Comparison of ENCODE assay signal across 14 mouse cellular contexts in the genomic region with DNA sequence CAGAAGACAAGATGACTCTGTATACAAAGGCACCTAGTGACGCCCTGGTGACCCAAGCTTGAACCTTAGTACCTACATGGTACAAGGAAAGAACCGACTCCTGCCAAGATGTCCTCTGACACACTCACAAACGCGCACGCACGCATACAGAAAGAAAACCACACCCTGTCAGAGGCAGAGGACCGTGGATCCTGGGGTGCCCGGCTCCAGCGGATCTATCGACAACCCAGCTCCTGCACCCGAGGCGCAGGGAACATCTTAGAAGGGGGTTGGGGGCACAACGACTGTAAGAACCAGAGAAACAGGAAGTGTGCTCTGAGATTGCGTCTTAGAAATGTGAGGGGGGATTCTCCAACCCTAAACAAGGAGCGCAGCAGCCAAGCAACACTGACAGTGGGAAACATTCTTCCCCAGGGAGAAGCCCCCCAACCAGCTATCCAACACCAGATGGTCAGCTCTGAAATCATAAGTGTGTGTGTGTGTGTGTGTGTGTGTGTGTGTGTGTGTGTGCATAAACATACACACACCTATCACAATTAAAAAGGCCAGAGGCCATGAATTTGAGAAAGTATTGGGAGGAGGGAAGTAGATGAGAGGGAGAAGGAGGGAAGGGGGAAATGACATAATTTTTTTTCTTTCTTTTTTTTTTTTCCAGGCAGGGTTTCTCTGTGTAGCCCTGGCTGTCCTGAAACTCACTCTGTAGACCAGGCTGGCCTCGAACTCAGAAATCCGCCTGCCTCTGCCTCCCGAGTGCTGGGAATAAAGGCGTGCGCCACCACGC. TPM values are rescaled to one million over a fixed set of nuclear protein-coding genes. Genes with fewer than 3 reads are reported as not detected.
DNase-seq lines count a peak whose midpoint lies in the region; ATAC-seq and TF ChIP-seq lines count a peak whose summit lies in the region.
"Had no signal": no experiment of that assay in that cellular context is flagged by ENCODE, and none has a peak within 500 bp of the region (broad histone marks: within the 10 kb centered on the region; RNA-seq: fewer than 3 reads in every experiment).

No protein-coding gene starts in this region.

- peak overlapping the region; percentile 21; the same call in 1 of the 2 replicates for H3K27ac ChIP-seq in forebrain, embryonic 10.5 days
- H3K27ac ChIP-seq in forebrain, postnatal 0 days (ENCODE audit: low read depth, low read length) = no peak overlapping the region
- H3K27ac ChIP-seq: heart, adult 2 months had no signal

- H3K36me3 ChIP-seq in forebrain, embryonic 10.5 days (replicated peaks) = peaks cover 19% of the 10 kb centered on the region
- H3K36me3 ChIP-seq in forebrain, postnatal 0 days (ENCODE audit: insufficient read depth) = peaks cover 14% of the 10 kb centered on the region

- H3K9ac ChIP-seq in forebrain, postnatal 0 days = no peak overlapping the region

- no peaks in the 10 kb centered on the region for H3K9me3 ChIP-seq in forebrain, embryonic 10.5 days
- H3K9me3 ChIP-seq in forebrain, postnatal 0 days (ENCODE audit: low read length) = no peaks in the 10 kb centered on the region

- peaks cover 20% of the 10 kb centered on the region for H3K27me3 ChIP-seq in forebrain, embryonic 10.5 days (ENCODE audit: poor library complexity, severe bottlenecking)
- no peaks in the 10 kb centered on the region for H3K27me3 ChIP-seq in forebrain, postnatal 0 days (ENCODE audit: insufficient read depth, low read length)

- peaks cover 59% of the 10 kb centered on the region for H3K4me1 ChIP-seq in forebrain, embryonic 10.5 days
- peaks cover 13% of the 10 kb centered on the region for H3K4me1 ChIP-seq in forebrain, postnatal 0 days (ENCODE audit: insufficient read depth)

- no peak overlapping the region for H3K4me2 ChIP-seq in forebrain, postnatal 0 days (ENCODE audit: low read depth)

- H3K4me3 ChIP-seq in forebrain, embryonic 10.5 days = no peak overlapping the region
- no peak overlapping the region for H3K4me3 ChIP-seq in forebrain, postnatal 0 days (ENCODE audit: low read depth, low read length)
- H3K4me3 ChIP-seq: heart, adult 2 months had no signal

- TF ChIP-seq CTCF in forebrain, postnatal 0 days (IDR thresholded peaks at IDR 0.05; ENCODE audit: low read depth) = no peak

- DNase-seq in forebrain, embryonic 10.5 days (ENCODE audit: extremely low spot score, low spot score) = no peak
- no peak for DNase-seq in forebrain, postnatal 0 days
- peak; percentile 50 for DNase-seq in spleen, adult 12 weeks (ENCODE audit: low spot score)
- no peak for DNase-seq in spleen, postnatal 14 days (ENCODE audit: low spot score in 2 of 2)
- DNase-seq in naive thymus-derived CD4-positive, alpha-beta T cell, adult 2 months (ENCODE audit: low read depth) = peak; percentile 88
- no peak for DNase-seq in embryo, embryonic 9.5 days (ENCODE audit: extremely low spot score)
- no peak for DNase-seq in right cerebral cortex, postnatal 25 days
- DNase-seq in kidney, postnatal 4 days = no peak
- DNase-seq: lung, adult 2 months had no signal

- WGBS in forebrain, embryonic 10.5 days = 88% methylated on average over 21 of the region's 21 CpGs
- 92% methylated on average over 21 of the region's 21 CpGs for WGBS in forebrain, postnatal 0 days

- ATAC-seq in forebrain, postnatal 0 days = no peak
- ATAC-seq: forebrain, embryonic 14.5 days; hindbrain, embryonic 16.5 days had no signal

RNA-seq across cellular contexts. Expression of gene Dad1, which starts 22.5 kb away (rescaled TPM):
- polyA plus RNA-seq in forebrain, embryonic 10.5 days (2016; fragmentation: Nextera tagmentation; extraction: Ambion mirVana) = 247 and 249 TPM in 2 replicates
- total RNA-seq in forebrain, postnatal 0 days (2014; rRNA removed) = 115 and 230 TPM in 2 replicates
- polyA plus RNA-seq in forebrain, postnatal 0 days (2015; fragmentation: Nextera tagmentation; extraction: Ambion mirVana) = 375 and 416 TPM in 2 replicates

RNA-seq across cellular contexts. Expression of gene Abhd4, which starts 22.6 kb away (rescaled TPM):
- 42.5 and 44.0 TPM in 2 replicates for polyA plus RNA-seq in forebrain, embryonic 10.5 days (2016; fragmentation: Nextera tagmentation; extraction: Ambion mirVana)
- 61.0 and 75.1 TPM in 2 replicates for total RNA-seq in forebrain, postnatal 0 days (2014; rRNA removed)
- polyA plus RNA-seq in forebrain, postnatal 0 days (2015; fragmentation: Nextera tagmentation; extraction: Ambion mirVana) = 61.9 and 69.7 TPM in 2 replicates

RNA-seq across cellular contexts. Expression of gene Olfr49, which starts 53.4 kb away (rescaled TPM):
- polyA plus RNA-seq in forebrain, embryonic 10.5 days (2016; fragmentation: Nextera tagmentation; extraction: Ambion mirVana) = not detected in 2 replicates
- total RNA-seq in forebrain, postnatal 0 days (2014; rRNA removed) = not detected in 2 replicates
- 0.18 TPM in 1 of 2 replicates, not detected in the other for polyA plus RNA-seq in forebrain, postnatal 0 days (2015; fragmentation: Nextera tagmentation; extraction: Ambion mirVana)
- total RNA-seq: heart, adult 2 months; left cerebral cortex, adult 18-20 months; monocyte, adult 5-6 weeks had no signal
- polyA plus RNA-seq: forebrain, embryonic 14.5 days; heart, adult 2 months; hindbrain, embryonic 16.5 days; lung, adult 2 months had no signal

Comparison
In these comparisons a context has a peak if more than half of its experiments do, and no peak if none do; other contexts are left out.
1. DNase-seq: peak in spleen, adult 12 weeks (single experiment) and naive thymus-derived CD4-positive, alpha-beta T cell, adult 2 months (single experiment); none in forebrain, embryonic 10.5 days (single experiment), forebrain, postnatal 0 days (single experiment), spleen, postnatal 14 days (0 of 2), embryo, embryonic 9.5 days (single experiment), right cerebral cortex, postnatal 25 days (single experiment) and kidney, postnatal 4 days (0 of 2).